Mouse (Mus musculus) large intestine, adult 2 months (tissue): ENCODE measurements around the gene Siglec1. TPM values are rescaled to one million over a fixed set of nuclear protein-coding genes. Genes with fewer than 3 reads are reported as not detected.

Experiments used
- DNase-seq: peaks from one replicate; pipeline ENCODE4 v3.0.0-alpha.2; 2012; ENCODE audit warnings: low read depth, low spot score
- WGBS: fragments of 180-500 bp; shearing (Covaris S2); methylation state at CpG from one replicate; pipeline ENCODE4 v1.1.7; 2018; 5-methylcytosine and 5-hydroxymethylcytosine counted together
- polyA plus RNA-seq: library from polyadenylated mRNA; depleted of rRNA; stranded (reverse); fragments of >200 nt; gene quantifications from 2 replicates; pipeline ENCODE4 v1.2.3, GENCODE M21; 2012; rRNA removed

Siglec1 gene
- polyA plus RNA-seq, 1 experiment = 1.2 TPM

DNA sequence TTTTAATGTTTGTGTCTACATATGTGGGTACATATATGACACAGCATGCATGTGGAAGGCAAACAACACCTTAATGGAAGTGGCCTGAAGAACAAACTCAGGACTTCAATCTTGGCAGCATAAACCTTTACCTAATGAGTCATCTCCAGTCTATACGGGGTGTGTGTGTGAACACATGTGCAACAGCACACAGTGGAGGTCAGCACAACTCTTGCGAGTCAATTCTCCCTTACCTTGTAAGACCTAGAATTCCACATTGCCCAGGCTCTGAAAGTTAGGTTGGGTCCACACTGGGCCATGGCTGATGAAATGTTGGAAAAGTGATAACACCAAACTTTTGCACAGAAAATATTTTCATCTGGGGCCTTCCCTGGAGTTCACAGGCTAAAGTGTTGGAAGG lies 56.0 kb downstream of the Siglec1 start:
- no peak for DNase-seq
- 52% methylated on average over 2 of the region's 2 CpGs for WGBS

DNA sequence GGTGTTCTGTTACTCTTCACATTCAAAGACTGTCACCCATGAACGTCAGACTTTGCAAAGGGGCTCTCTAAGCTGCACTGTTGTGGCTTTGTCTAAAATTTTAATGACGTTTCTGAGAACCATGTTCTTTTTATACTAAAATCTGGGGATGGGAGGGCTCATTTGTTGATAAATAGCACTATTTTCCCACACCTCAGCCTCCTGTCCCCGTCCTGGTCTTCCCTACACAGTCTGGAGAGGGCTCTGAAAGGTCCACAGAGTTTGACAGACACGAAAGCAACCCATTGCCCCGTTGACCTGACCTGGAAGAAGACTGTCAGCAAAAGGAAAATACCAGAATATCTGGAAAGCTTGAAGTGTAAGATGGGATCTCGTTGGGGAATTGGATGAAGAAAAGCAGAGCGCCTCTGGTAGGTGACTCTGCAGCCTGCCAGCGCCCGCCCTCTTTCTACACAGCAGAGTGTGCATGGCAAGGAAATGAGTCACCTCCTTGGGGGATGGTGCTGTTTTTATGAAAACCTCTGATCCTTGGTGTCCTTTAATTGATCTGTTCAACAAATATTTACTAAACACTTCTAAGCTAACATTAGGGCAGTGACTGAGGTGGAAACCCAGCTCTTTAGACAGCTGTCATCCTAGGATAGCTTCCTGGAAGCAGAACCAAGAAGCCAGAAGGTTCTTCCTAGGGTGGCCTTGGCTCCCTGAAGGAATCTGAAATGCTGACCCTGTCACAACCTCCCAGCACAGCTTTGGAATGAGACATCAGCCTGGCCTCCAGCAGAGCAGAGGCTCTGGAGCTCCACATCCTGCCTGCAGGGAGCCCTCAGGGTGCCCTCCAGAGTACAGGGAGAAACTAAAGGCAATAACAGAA lies 57.3 kb downstream of the Siglec1 start:
- DNase-seq = no peak
- 40% methylated on average over 9 of the region's 9 CpGs for WGBS

GRCm38 (mm10) chr2:131026941-131027340 lies 59.6 kb downstream of the Siglec1 start:
- 92% methylated on average over 3 of the region's 3 CpGs for WGBS
- DNase-seq = no peak

- 85% methylated on average over 2 of the region's 2 CpGs for WGBS
Observed at GRCm38 (mm10) chr2:131025230-131025629, 61.3 kb downstream of the Siglec1 start.

More at GRCm38 (mm10) chr2:131025230-131025629, 61.3 kb downstream of the Siglec1 start:
- no peak for DNase-seq

Other genes with a start within 250 kb of the Siglec1 start
- gene 4930402H24Rik, start 180.4 kb downstream of the Siglec1 start, polyA plus RNA-seq = 12.4 and 23.1 TPM in 2 replicates
- gene Atrn, start 180.3 kb downstream of the Siglec1 start, polyA plus RNA-seq = 4.6 and 8.6 TPM in 2 replicates
- 13.6 and 15.4 TPM in 2 replicates for gene Gfra4, start 43.7 kb downstream of the Siglec1 start, polyA plus RNA-seq
- 16.3 and 22.0 TPM in 2 replicates for gene Adam33, start 23.0 kb downstream of the Siglec1 start, polyA plus RNA-seq
- gene Hspa12b, start 40.5 kb upstream of the Siglec1 start, polyA plus RNA-seq = 2.0 and 3.2 TPM in 2 replicates
- not detected in 2 replicates for gene Gm11037, start 46.7 kb upstream of the Siglec1 start, polyA plus RNA-seq
- gene 1700037H04Rik, start 73.3 kb upstream of the Siglec1 start, polyA plus RNA-seq = 59.4 and 63.8 TPM in 2 replicates
- 48.3 and 64.6 TPM in 2 replicates for gene Cenpb, start 93.3 kb upstream of the Siglec1 start, polyA plus RNA-seq
- 35.6 and 37.3 TPM in 2 replicates for gene Cdc25b, start 100.2 kb upstream of the Siglec1 start, polyA plus RNA-seq
- gene Spef1, start 100.5 kb upstream of the Siglec1 start, polyA plus RNA-seq = 7.6 and 9.2 TPM in 2 replicates
- gene Ap5s1, start 120.3 kb upstream of the Siglec1 start, polyA plus RNA-seq = 66.7 and 70.3 TPM in 2 replicates
- 66.1 and 99.3 TPM in 2 replicates for gene Mavs, start 147.3 kb upstream of the Siglec1 start, polyA plus RNA-seq
- gene Pank2, start 175.7 kb upstream of the Siglec1 start, polyA plus RNA-seq = 16.7 and 17.4 TPM in 2 replicates